8 mouse cellular contexts compared by ENCODE assay signal in genomic region chr11:102319410-102319792, GRCm38 (mm10). TPM values are rescaled to one million over a fixed set of nuclear protein-coding genes. Genes with fewer than 3 reads are reported as not detected.
DNase-seq lines count a peak whose midpoint lies in the region; ATAC-seq and TF ChIP-seq lines count a peak whose summit lies in the region.

Gene Ubtf (minus strand): TSS chr11:102319742.

- TF ChIP-seq EP300 in heart, adult 2 months (IDR thresholded peaks at IDR 0.05; ENCODE audit: insufficient read depth, low read depth, low read length), result no peak

- peak; percentile 74 for DNase-seq in 416B (ENCODE audit: low read depth)
- DNase-seq in adrenal gland, postnatal 36 days, result peak; percentile 84 to 89
- DNase-seq in embryonic facial prominence, embryonic 14.5 days (ENCODE audit: low spot score), result peak; percentile 92
- DNase-seq in heart, adult 2 months, result peak; percentile 87 to 89
- DNase-seq in kidney, adult 2 months, result peak; percentile 88
- DNase-seq in spleen, adult 2 months (ENCODE audit: low read depth in 1 of 2, low spot score in 2 of 2), result peak; percentile 61 to 62

- H3K27ac ChIP-seq in embryonic facial prominence, embryonic 14.5 days (replicated peaks; ENCODE audit: low read depth, low read length), result peak within 1 kb of the TSS; percentile 98
- peak within 1 kb of the TSS; percentile 98 for H3K27ac ChIP-seq in heart, adult 2 months
- H3K27ac ChIP-seq in kidney, adult 2 months (ENCODE audit: insufficient read depth, low read depth, low read length), result peak within 1 kb of the TSS; percentile 94
- H3K27ac ChIP-seq in limb, embryonic 15.5 days, result peak within 1 kb of the TSS; percentile 99
- peak within 1 kb of the TSS; percentile 98 for H3K27ac ChIP-seq in midbrain, embryonic 16.5 days (ENCODE audit: low read length)
- peak within 1 kb of the TSS; percentile 95 for H3K27ac ChIP-seq in spleen, adult 2 months (ENCODE audit: insufficient read depth, low read length)

- H3K79me2 ChIP-seq in heart, adult 2 months (replicated peaks; ENCODE audit: control insufficient read depth, insufficient read depth, low read length), result no peaks in the 10 kb centered on the region

- no peaks in the 10 kb centered on the region for H3K27me3 ChIP-seq in embryonic facial prominence, embryonic 14.5 days (replicated peaks; ENCODE audit: control insufficient read depth, insufficient read depth, low read length)
- H3K27me3 ChIP-seq in heart, adult 2 months (ENCODE audit: control insufficient read depth, insufficient read depth, low read length), result no peaks in the 10 kb centered on the region
- H3K27me3 ChIP-seq in kidney, adult 2 months (replicated peaks; ENCODE audit: control insufficient read depth, insufficient read depth, low read length), result no peaks in the 10 kb centered on the region
- H3K27me3 ChIP-seq in limb, embryonic 15.5 days, result no peaks in the 10 kb centered on the region
- no peaks in the 10 kb centered on the region for H3K27me3 ChIP-seq in midbrain, embryonic 16.5 days (ENCODE audit: control insufficient read depth, insufficient read depth, low read depth, low read length)
- H3K27me3 ChIP-seq in spleen, adult 2 months (ENCODE audit: control insufficient read depth, insufficient read depth, low read length), result no peaks in the 10 kb centered on the region

- no peak for TF ChIP-seq CTCF in heart, adult 2 months (IDR thresholded peaks at IDR 0.05)
- TF ChIP-seq CTCF in kidney, adult 2 months (conservative IDR thresholded peaks at IDR 0.05; ENCODE audit: insufficient read depth, insufficient read length, low read depth, low read length), result no peak
- TF ChIP-seq CTCF in spleen, adult 2 months (IDR thresholded peaks at IDR 0.05; ENCODE audit: extremely low read depth, insufficient read depth, insufficient read length, insufficient replicate concordance), result no peak

- H3K9ac ChIP-seq in embryonic facial prominence, embryonic 14.5 days (ENCODE audit: low read depth, low read length), result peak within 1 kb of the TSS; percentile 100
- peak within 1 kb of the TSS; percentile 100 for H3K9ac ChIP-seq in heart, adult 2 months (ENCODE audit: low read depth, low read length)
- peak within 1 kb of the TSS; percentile 99 for H3K9ac ChIP-seq in limb, embryonic 15.5 days
- peak within 1 kb of the TSS; percentile 99 for H3K9ac ChIP-seq in midbrain, embryonic 16.5 days (ENCODE audit: low read depth, low read length)

- TF ChIP-seq POLR2A in heart, adult 2 months (IDR thresholded peaks at IDR 0.05; ENCODE audit: insufficient read depth, low read depth, low read length), result peak; percentile 69
- TF ChIP-seq POLR2A in kidney, adult 2 months (IDR thresholded peaks at IDR 0.05; ENCODE audit: low read depth, low read length), result peak; percentile 13
- no peak; the same call in 1 of the 2 replicates for TF ChIP-seq POLR2A in spleen, adult 2 months (IDR thresholded peaks at IDR 0.05; ENCODE audit: low read depth, low read length)

- H3K4me3 ChIP-seq in embryonic facial prominence, embryonic 14.5 days (ENCODE audit: low read depth, low read length), result peak within 1 kb of the TSS; percentile 86
- H3K4me3 ChIP-seq in heart, adult 2 months, result peak within 1 kb of the TSS; percentile 99
- peak within 1 kb of the TSS; percentile 95 for H3K4me3 ChIP-seq in kidney, adult 2 months (ENCODE audit: insufficient read depth, low read depth, low read length)
- H3K4me3 ChIP-seq in limb, embryonic 15.5 days, result peak within 1 kb of the TSS; percentile 99
- H3K4me3 ChIP-seq in midbrain, embryonic 16.5 days (ENCODE audit: low read depth, low read length), result peak within 1 kb of the TSS; percentile 92
- peak within 1 kb of the TSS; percentile 73 for H3K4me3 ChIP-seq in spleen, adult 2 months (ENCODE audit: extremely low read depth, insufficient read depth, insufficient read length)

- intact Hi-C loops in heart, adult 2 months (cut with DNase I), result no loop called here

- H3K4me1 ChIP-seq in embryonic facial prominence, embryonic 14.5 days (ENCODE audit: control insufficient read depth, insufficient read depth, low read length), result peaks cover 9% of the 10 kb centered on the region
- peaks cover 3% of the 10 kb centered on the region; the same call in 1 of the 2 replicates for H3K4me1 ChIP-seq in heart, adult 2 months (ENCODE audit: control insufficient read depth, insufficient read depth, low read length)
- H3K4me1 ChIP-seq in kidney, adult 2 months (ENCODE audit: control insufficient read depth, insufficient read depth, low read length), result 0 out of 2 replicates have a peak, but pooled peaks cover 11% of the 10 kb centered on the region
- peaks cover 25% of the 10 kb centered on the region for H3K4me1 ChIP-seq in limb, embryonic 15.5 days
- peaks cover 19% of the 10 kb centered on the region for H3K4me1 ChIP-seq in midbrain, embryonic 16.5 days (ENCODE audit: control insufficient read depth, insufficient read depth, low read length)
- H3K4me1 ChIP-seq in spleen, adult 2 months (ENCODE audit: control insufficient read depth, insufficient read depth, insufficient read length), result peaks cover 17% of the 10 kb centered on the region; the same call in 1 of the 2 replicates

- WGBS in embryonic facial prominence, embryonic 14.5 days, result 0% methylated on average over 25 of the region's 25 CpGs
- whole genome bisulfite sequencing in heart, adult 2 months, result 1% methylated on average over 25 of the region's 25 CpGs
- WGBS in kidney, adult 2 months, result 1% methylated on average over 25 of the region's 25 CpGs
- 0% methylated on average over 25 of the region's 25 CpGs for WGBS in limb, embryonic 15.5 days
- WGBS in midbrain, embryonic 16.5 days, result 0% methylated on average over 25 of the region's 25 CpGs
- WGBS in spleen, adult 2 months, result 0% methylated on average over 25 of the region's 25 CpGs

- peaks cover 16% of the 10 kb centered on the region for H3K36me3 ChIP-seq in embryonic facial prominence, embryonic 14.5 days (ENCODE audit: control insufficient read depth, insufficient read depth, low read length)
- H3K36me3 ChIP-seq in heart, adult 2 months (ENCODE audit: control insufficient read depth, insufficient read depth, low read length), result no peaks in the 10 kb centered on the region; the same call in 1 of the 2 replicates
- no peaks in the 10 kb centered on the region for H3K36me3 ChIP-seq in kidney, adult 2 months (ENCODE audit: control insufficient read depth, insufficient read depth, low read length)
- peaks cover 12% of the 10 kb centered on the region for H3K36me3 ChIP-seq in limb, embryonic 15.5 days
- peaks cover 1% of the 10 kb centered on the region; the same call in 1 of the 2 replicates for H3K36me3 ChIP-seq in midbrain, embryonic 16.5 days (ENCODE audit: control insufficient read depth, insufficient read depth, low read length)
- H3K36me3 ChIP-seq in spleen, adult 2 months (ENCODE audit: control insufficient read depth, insufficient read depth, low read length), result peaks cover 2% of the 10 kb centered on the region

- peak within 1 kb of the TSS; percentile 64 for H3K4me2 ChIP-seq in embryonic facial prominence, embryonic 14.5 days (ENCODE audit: low read depth, low read length)
- H3K4me2 ChIP-seq in limb, embryonic 15.5 days, result peak within 1 kb of the TSS; percentile 73
- H3K4me2 ChIP-seq in midbrain, embryonic 16.5 days (ENCODE audit: low read length), result peak within 1 kb of the TSS; percentile 78

- ATAC-seq in embryonic facial prominence, embryonic 14.5 days (ENCODE audit: low read depth), result peak; percentile 30
- peak; percentile 17; the same call in 1 of the 2 replicates for ATAC-seq in limb, embryonic 15.5 days (ENCODE audit: insufficient number of reproducible peaks, low FRiP score, low TSS enrichment, low read depth)
- ATAC-seq in midbrain, embryonic 16.5 days, result no peak

- no peaks in the 10 kb centered on the region for H3K9me3 ChIP-seq in embryonic facial prominence, embryonic 14.5 days (ENCODE audit: control insufficient read depth, low read length)
- H3K9me3 ChIP-seq in limb, embryonic 15.5 days, result no peaks in the 10 kb centered on the region
- H3K9me3 ChIP-seq in midbrain, embryonic 16.5 days (replicated peaks; ENCODE audit: control insufficient read depth, low read length, poor library complexity, severe bottlenecking), result no peaks in the 10 kb centered on the region

RNA-seq across cellular contexts. Expression of gene Ubtf, which starts in this region (rescaled TPM):
- total RNA-seq in adrenal gland, postnatal 36 days (2021), result 100 to 1,000 TPM; 101 to 103 TPM
- 73.3 and 83.9 TPM in 2 replicates for polyA plus RNA-seq in embryonic facial prominence, embryonic 14.5 days (2014; fragmentation: Nextera tagmentation; extraction: Ambion mirVana)
- 10 to 100 TPM; 52.5 to 59.4 TPM for total RNA-seq in heart, adult 2 months (2021)
- 14.9 and 22.1 TPM in 2 replicates for polyA plus RNA-seq in heart, adult 2 months (2012; rRNA removed)
- polyA plus RNA-seq in kidney, adult 2 months (2012; rRNA removed), result 27.0 and 30.3 TPM in 2 replicates
- 76.0 and 85.7 TPM in 2 replicates for polyA plus RNA-seq in limb, embryonic 15.5 days (2015; fragmentation: Nextera tagmentation; extraction: Ambion mirVana)
- polyA plus RNA-seq in midbrain, embryonic 16.5 days (2015; fragmentation: Nextera tagmentation; extraction: Ambion mirVana), result 70.1 and 85.2 TPM in 2 replicates
- 29.9 and 30.7 TPM in 2 replicates for polyA plus RNA-seq in spleen, adult 2 months (2012; rRNA removed)
